Mouse (Mus musculus) liver, adult 2 months (tissue): ENCODE measurements at regions not wholly inside any gene's neighbourhood (a gene's known extent, or its start where the extent isn't known, plus 50 kb on each side); places are given as distances from the start of the nearest gene placed in this dataset.

Experiments
- CTCF ChIP-seq: fragments of 200-500 bp; IDR thresholded peaks from 2 replicates; pipeline ENCODE4 v1.5.1; 2011; ENCODE audit warnings: low read depth, low read length, control low read depth
- POLR2A ChIP-seq: fragments of 200-500 bp; IDR thresholded peaks from 2 replicates; pipeline ENCODE4 v1.6.1; 2011; ENCODE audit warnings: low read length, control low read depth; ENCODE audit not compliant: insufficient read depth; ENCODE audit errors: extremely low read depth

DNA sequence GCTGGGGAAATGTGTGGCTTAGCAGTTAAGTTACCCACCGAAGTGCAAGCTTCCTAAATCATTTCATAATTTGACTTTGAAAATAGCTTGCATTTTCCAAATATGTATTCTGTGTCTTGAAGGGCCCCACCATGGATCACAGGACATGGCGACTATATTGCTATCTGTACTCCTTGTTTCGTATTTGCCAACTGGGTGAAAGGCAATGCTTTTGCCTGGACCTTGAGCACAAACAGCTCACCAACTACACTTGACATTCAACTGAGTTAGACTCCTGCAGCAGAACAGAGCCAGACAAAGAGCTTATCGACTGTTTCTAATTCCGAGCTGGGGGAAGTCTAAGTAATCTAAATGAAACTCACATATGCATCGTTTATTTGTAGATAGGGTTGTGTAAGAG is 175.9 kb downstream of the Pax3 start:
- no peak for TF ChIP-seq CTCF
- TF ChIP-seq POLR2A = no peak
